Mouse (Mus musculus) brain, embryonic 14.5 days (tissue): Measurements from ENCODE around the gene Smarca4. TPM values are rescaled to one million over a fixed set of nuclear protein-coding genes. Genes with fewer than 3 reads are reported as not detected.

ENCODE experiments used
- DNase-seq: peaks from one replicate; pipeline ENCODE4 v3.0.0-alpha.2; 2011; ENCODE audit warnings: low read depth
- CTCF ChIP-seq: fragments of 200-500 bp; IDR thresholded peaks from 2 replicates; pipeline ENCODE4 v1.5.1; 2012; ENCODE audit warnings: inconsistent platforms, mild to moderate bottlenecking, moderate library complexity, borderline replicate concordance; ENCODE audit not compliant: insufficient read depth, insufficient read length; ENCODE audit errors: extremely low read depth
- POLR2A ChIP-seq: fragments of 200-500 bp; IDR thresholded peaks from 2 replicates; pipeline ENCODE4 v1.6.1; 2012; ENCODE audit warnings: mild to moderate bottlenecking, inconsistent platforms, borderline replicate concordance; ENCODE audit not compliant: poor library complexity, insufficient read depth, insufficient read length, severe bottlenecking; ENCODE audit errors: extremely low read depth
- polyA plus RNA-seq: library from polyadenylated mRNA; depleted of rRNA; stranded (reverse); fragments of >200 nt; gene quantifications from 2 replicates; pipeline ENCODE4 v1.2.3, GENCODE M21; 2012; rRNA removed

The Smarca4 gene
- 198 and 241 TPM in 2 replicates for polyA plus RNA-seq

GRCm38 (mm10) chr9:21615617-21616231 is at the start of gene Smarca4:
Smarca4 (plus strand) TSS chr9:21616169.
- TF ChIP-seq CTCF (no peak), POLR2A (peak; percentile 63; the same call in 1 of the 2 replicates)
- DNase-seq = peak; percentile 100

DNA sequence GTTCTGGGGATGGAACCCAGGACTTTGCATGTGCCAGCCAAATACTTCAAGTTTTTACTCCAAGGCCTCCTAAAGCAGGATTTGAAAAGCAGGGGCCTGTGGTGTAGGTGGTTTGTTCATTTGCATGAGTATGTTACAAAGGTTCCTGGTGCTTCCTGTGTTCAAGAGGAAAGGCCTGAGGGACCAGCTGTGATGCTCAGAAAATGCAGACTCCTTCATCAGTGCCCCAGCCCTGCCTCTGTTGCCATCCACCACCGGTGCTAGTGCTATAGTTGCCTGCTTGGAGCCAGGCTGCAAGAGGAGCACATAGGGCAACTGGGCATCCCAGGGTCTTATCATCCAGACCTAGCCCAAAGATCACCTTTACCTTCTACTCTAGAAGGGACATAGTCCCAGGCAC is 49.4 kb upstream of the Smarca4 start:
- DNase-seq = no peak
- no peak for TF ChIP-seq CTCF
- no peak for TF ChIP-seq POLR2A

- TF ChIP-seq POLR2A (no peak), CTCF (no peak)
- no peak for DNase-seq
Measured at GRCm38 (mm10) chr9:21567051-21567450, 48.9 kb upstream of the Smarca4 start.

DNA sequence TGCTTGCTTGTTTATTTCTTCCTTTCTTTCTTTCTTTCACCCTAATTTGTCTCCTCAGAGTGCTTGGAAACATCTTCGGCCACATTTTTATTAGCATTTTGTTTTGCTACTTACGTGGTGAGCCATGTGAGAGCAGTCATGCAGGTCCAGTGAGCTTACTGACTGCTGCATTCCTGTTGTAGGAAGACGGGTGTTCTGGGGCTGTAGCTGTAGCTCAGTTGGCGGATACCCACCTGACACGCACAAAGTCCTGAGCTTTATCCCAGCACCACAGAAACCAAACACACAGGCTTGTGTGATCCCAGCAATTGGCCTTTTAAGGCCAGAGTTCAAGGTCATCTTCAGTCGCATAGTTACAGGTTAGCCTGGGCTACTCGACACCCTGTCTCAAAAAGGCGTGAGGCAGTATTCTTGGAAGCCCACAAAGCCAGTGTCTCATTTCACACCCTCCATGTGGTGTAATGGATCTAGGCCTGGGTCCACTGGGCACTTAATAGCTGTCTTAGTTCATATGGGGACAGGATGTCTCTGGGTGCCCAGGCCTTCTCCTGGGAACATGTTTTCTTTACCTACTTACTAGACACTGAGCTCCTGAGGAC is 47.2 kb upstream of the Smarca4 start:
- no peak for DNase-seq
- no peak for TF ChIP-seq POLR2A
- no peak for TF ChIP-seq CTCF

DNA sequence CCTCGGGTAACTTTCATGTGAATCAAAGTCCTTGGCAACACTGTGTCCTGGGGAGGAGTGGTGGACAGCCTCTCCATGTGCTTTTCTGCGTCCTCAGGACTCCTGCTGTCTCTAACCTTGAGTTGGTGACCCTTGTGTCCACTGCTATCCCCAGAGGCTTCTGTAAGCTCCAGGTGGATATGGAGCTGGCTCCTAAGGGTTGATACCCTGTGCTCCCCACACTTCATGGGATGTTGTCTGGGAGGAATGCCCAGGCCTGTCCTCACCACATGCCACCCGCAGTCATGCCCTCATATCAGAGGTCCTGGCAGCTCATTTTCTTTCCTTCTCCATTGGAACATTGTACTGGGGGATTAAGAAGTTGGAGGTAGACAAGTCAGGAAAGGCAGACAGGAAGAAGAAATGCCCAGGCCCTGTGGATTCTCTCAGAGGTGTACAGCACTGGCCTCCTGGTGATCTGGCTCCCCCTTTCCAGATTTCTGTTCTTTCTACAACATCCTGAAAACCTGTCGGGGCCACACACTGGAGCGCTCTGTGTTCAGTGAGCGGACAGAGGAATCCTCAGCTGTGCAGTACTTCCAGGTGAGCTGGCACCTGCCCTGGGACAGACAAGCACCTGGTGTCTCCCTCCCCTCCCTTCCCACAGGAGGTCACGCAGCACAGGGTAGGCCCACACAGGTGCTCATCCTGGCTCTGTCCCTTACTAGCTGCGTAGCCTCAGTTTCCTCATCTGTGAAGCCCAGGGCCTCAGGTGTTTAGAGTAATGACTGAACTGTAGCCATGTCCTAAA is 41.8 kb upstream of the Smarca4 start:
- no peak for TF ChIP-seq CTCF
- TF ChIP-seq POLR2A = no peak
- DNase-seq = no peak

GRCm38 (mm10) chr9:21575253-21575652 is 40.7 kb upstream of the Smarca4 start:
- no peak for DNase-seq
- TF ChIP-seq CTCF = no peak
- no peak for TF ChIP-seq POLR2A

GRCm38 (mm10) chr9:21576286-21576685 is 39.7 kb upstream of the Smarca4 start:
- peak; percentile 28 for DNase-seq
- TF ChIP-seq CTCF = no peak
- no peak for TF ChIP-seq POLR2A

- no peak for DNase-seq
- TF ChIP-seq POLR2A = no peak
- no peak for TF ChIP-seq CTCF
Measured at GRCm38 (mm10) chr9:21578226-21578625, 37.7 kb upstream of the Smarca4 start.

GRCm38 (mm10) chr9:21585401-21585800 is 30.6 kb upstream of the Smarca4 start:
- TF ChIP-seq POLR2A (no peak), CTCF (no peak)
- DNase-seq = no peak

DNA sequence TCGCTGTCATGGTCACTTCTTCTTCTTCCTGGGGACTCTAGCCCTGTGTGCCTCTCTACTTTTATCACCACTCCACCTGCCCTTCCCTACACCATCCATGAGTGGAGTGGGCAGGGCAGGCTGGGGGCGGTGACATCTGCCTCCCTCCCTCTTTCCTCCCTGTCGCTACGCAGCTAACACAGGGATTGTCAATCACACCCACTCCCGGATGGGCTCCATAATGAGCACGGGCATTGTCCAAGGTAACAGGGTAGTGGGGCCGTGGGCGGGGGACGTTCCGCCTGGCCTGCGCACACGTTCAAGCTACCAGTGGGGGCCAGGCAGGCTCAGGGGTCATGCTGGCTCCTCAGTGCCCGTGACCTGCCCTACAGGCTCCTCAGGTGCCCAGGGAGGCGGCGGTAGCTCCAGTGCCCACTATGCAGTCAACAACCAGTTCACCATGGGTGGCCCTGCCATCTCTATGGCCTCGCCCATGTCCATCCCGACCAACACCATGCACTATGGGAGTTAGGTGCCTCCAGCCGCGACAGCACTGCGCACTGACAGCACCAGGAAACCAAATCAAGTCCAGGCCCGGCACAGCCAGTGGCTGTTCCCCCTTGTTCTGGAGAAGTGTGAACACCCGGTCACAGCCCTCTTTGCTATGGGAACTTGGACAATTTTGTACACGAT is 28.2 kb upstream of the Smarca4 start:
- TF ChIP-seq POLR2A = no peak
- no peak for DNase-seq

GRCm38 (mm10) chr9:21588350-21588749 is 27.6 kb upstream of the Smarca4 start:
- no peak for DNase-seq
- TF ChIP-seq POLR2A (no peak), CTCF (no peak)
